Mouse (Mus musculus) lung, postnatal 0 days (tissue): Measurements from ENCODE around the gene Mrps24.

ENCODE experiments used
- CTCF ChIP-seq: IDR thresholded peaks from 2 replicates; pipeline ENCODE4 v1.5.1; 2016; ENCODE audit warnings: antibody characterized with exemption, mild to moderate bottlenecking
- EP300 ChIP-seq: IDR thresholded peaks from 2 replicates; pipeline ENCODE4 v1.6.1; 2016; ENCODE audit warnings: antibody characterized with exemption, mild to moderate bottlenecking, control low read depth

DNA sequence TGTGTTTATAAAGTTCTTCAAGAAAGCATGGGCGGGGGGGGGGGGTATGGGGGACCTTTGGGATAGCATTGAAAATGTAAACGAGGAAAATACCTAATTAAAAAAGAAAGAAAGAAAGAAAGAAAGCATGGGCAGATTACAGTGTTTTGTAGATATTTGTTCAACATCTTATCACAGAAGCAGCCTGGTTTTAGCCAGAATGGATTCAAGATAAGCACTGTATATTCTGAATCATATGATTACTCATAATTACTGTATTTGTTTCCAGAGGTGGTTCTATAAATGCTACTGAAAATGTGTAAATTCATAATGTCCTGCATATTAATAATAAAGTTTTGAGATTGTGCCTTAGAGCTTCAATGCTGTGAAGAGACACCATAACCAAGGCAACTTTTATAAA is 14.2 kb downstream of the Mrps24 start:
- TF ChIP-seq CTCF, result no peak
- no peak for TF ChIP-seq EP300
